In genomic region chr10:76906434-76906833, GRCm38 (mm10) we compare ENCODE assay signal across 9 mouse cellular contexts. TPM values are rescaled to one million over a fixed set of nuclear protein-coding genes. Genes with fewer than 3 reads are reported as not detected.
DNase-seq lines count a peak whose midpoint lies in the region; ATAC-seq and TF ChIP-seq lines count a peak whose summit lies in the region.
"Had no signal": no experiment of that assay in that cellular context is flagged by ENCODE, and none has a peak within 500 bp of the region (broad histone marks: within the 10 kb centered on the region; RNA-seq: fewer than 3 reads in every experiment).

No protein-coding gene starts in this region.

- H3K4me1 ChIP-seq in midbrain, embryonic 13.5 days (replicated peaks): peaks cover 22% of the 10 kb centered on the region
- peaks cover 24% of the 10 kb centered on the region for H3K4me1 ChIP-seq in midbrain, embryonic 10.5 days
- peaks cover 5% of the 10 kb centered on the region; the same call in 1 of the 2 replicates for H3K4me1 ChIP-seq in hindbrain, embryonic 16.5 days (ENCODE audit: control insufficient read depth, insufficient read depth, low read depth, low read length)
- peaks cover 22% of the 10 kb centered on the region for H3K4me1 ChIP-seq in lung, adult 2 months (ENCODE audit: control insufficient read depth, insufficient read depth, low read length)

- H3K9me3 ChIP-seq in midbrain, embryonic 13.5 days: no peaks in the 10 kb centered on the region
- H3K9me3 ChIP-seq in midbrain, embryonic 10.5 days (replicated peaks): no peaks in the 10 kb centered on the region
- H3K9me3 ChIP-seq in hindbrain, embryonic 16.5 days (ENCODE audit: control insufficient read depth, low read length): no peaks in the 10 kb centered on the region
- H3K9me3 ChIP-seq: midbrain, embryonic 12.5 days had no signal

- 85% methylated on average over 10 of the region's 10 CpGs for WGBS in midbrain, embryonic 13.5 days
- WGBS in midbrain, embryonic 10.5 days: 87% methylated on average over 10 of the region's 10 CpGs
- 74% methylated on average over 10 of the region's 10 CpGs for WGBS in hindbrain, embryonic 16.5 days
- WGBS in lung, adult 2 months: 32% methylated on average over 10 of the region's 10 CpGs

- no peak for TF ChIP-seq CTCF in lung, adult 2 months (IDR thresholded peaks at IDR 0.05; ENCODE audit: insufficient read depth, low read length)
- no peak for TF ChIP-seq CTCF in left cerebral cortex, adult 2 months (IDR thresholded peaks at IDR 0.05)

- no peak for TF ChIP-seq POLR2A in lung, adult 2 months (IDR thresholded peaks at IDR 0.05; ENCODE audit: borderline replicate concordance, extremely low read depth, low read depth, low read length)

- H3K27ac ChIP-seq in midbrain, embryonic 13.5 days: peak overlapping the region; percentile 25; the same call in 1 of the 2 replicates
- H3K27ac ChIP-seq in midbrain, embryonic 10.5 days (replicated peaks): no peak overlapping the region
- H3K27ac ChIP-seq in hindbrain, embryonic 16.5 days (ENCODE audit: low read depth, low read length): no peak overlapping the region
- H3K27ac ChIP-seq in left cerebral cortex, adult 2 months: no peak overlapping the region
- H3K27ac ChIP-seq: midbrain, embryonic 12.5 days had no signal

- DNase-seq in midbrain, embryonic 10.5 days (ENCODE audit: low spot score): no peak
- no peak for DNase-seq in lung, adult 2 months
- DNase-seq in thymus, postnatal 25 days: peak; percentile 40
- DNase-seq in urinary bladder, postnatal 14 days (ENCODE audit: low spot score): no peak
- no peak for DNase-seq in right cerebral cortex, postnatal 10 days (ENCODE audit: low spot score in 2 of 2)
- DNase-seq in left cerebral cortex, adult 2 months (ENCODE audit: extremely low spot score in 1 of 2, low spot score in 2 of 2): no peak

- H3K9ac ChIP-seq in midbrain, embryonic 13.5 days (replicated peaks): no peak overlapping the region
- H3K9ac ChIP-seq in hindbrain, embryonic 16.5 days (ENCODE audit: low read depth, low read length): no peak overlapping the region
- H3K9ac ChIP-seq: midbrain, embryonic 12.5 days had no signal

- no peaks in the 10 kb centered on the region for H3K36me3 ChIP-seq in midbrain, embryonic 13.5 days
- no peaks in the 10 kb centered on the region for H3K36me3 ChIP-seq in midbrain, embryonic 10.5 days
- H3K36me3 ChIP-seq in hindbrain, embryonic 16.5 days (ENCODE audit: control insufficient read depth, insufficient read depth, low read length): no peaks in the 10 kb centered on the region
- H3K36me3 ChIP-seq: midbrain, embryonic 12.5 days had no signal

- intact Hi-C loops in left cerebral cortex, adult 2 months (cut with DNase I): no loop called here

- H3K4me3 ChIP-seq in midbrain, embryonic 13.5 days (replicated peaks): no peak overlapping the region
- H3K4me3 ChIP-seq in midbrain, embryonic 10.5 days: no peak overlapping the region
- H3K4me3 ChIP-seq in hindbrain, embryonic 16.5 days (ENCODE audit: low read length): no peak overlapping the region
- peak overlapping the region; percentile 20 for H3K4me3 ChIP-seq in lung, adult 2 months (replicated peaks; ENCODE audit: extremely low read depth, low read depth, low read length)
- H3K4me3 ChIP-seq in left cerebral cortex, adult 2 months: no peak overlapping the region
- H3K4me3 ChIP-seq: midbrain, embryonic 12.5 days had no signal

- H3K27me3 ChIP-seq in midbrain, embryonic 13.5 days: no peaks in the 10 kb centered on the region
- no peaks in the 10 kb centered on the region for H3K27me3 ChIP-seq in midbrain, embryonic 10.5 days (ENCODE audit: low read depth, poor library complexity, severe bottlenecking)
- no peaks in the 10 kb centered on the region for H3K27me3 ChIP-seq in hindbrain, embryonic 16.5 days (replicated peaks; ENCODE audit: control insufficient read depth, insufficient read depth, low read length)
- H3K27me3 ChIP-seq: midbrain, embryonic 12.5 days had no signal

- H3K4me2 ChIP-seq in midbrain, embryonic 13.5 days (replicated peaks): no peak overlapping the region
- no peak overlapping the region for H3K4me2 ChIP-seq in hindbrain, embryonic 16.5 days (ENCODE audit: low read length)
- H3K4me2 ChIP-seq: midbrain, embryonic 12.5 days had no signal

- ATAC-seq in midbrain, embryonic 13.5 days: no peak
- 0 out of 2 replicates have a peak, but pooled peaks have one; percentile 34 for ATAC-seq in hindbrain, embryonic 16.5 days

RNA-seq across cellular contexts. Expression of gene Pcbp3, which starts 55.3 kb away (rescaled TPM):
- polyA plus RNA-seq in midbrain, embryonic 13.5 days (2015; fragmentation: Nextera tagmentation; extraction: Ambion mirVana): 55.2 and 55.3 TPM in 2 replicates
- polyA plus RNA-seq in midbrain, embryonic 10.5 days (2016; fragmentation: Nextera tagmentation; extraction: Ambion mirVana): 83.1 and 85.4 TPM in 2 replicates
- 95.5 and 108 TPM in 2 replicates for polyA plus RNA-seq in hindbrain, embryonic 16.5 days (2015; fragmentation: Nextera tagmentation; extraction: Ambion mirVana)
- polyA plus RNA-seq in lung, adult 2 months (2012; rRNA removed): 25.5 and 27.2 TPM in 2 replicates
- 10 to 100 TPM; 60.8 to 62.2 TPM for total RNA-seq in left cerebral cortex, adult 2 months (2021)
